Mouse (Mus musculus) spleen, adult 12 weeks (tissue): ENCODE results near the gene Mr1.
"Not testable (repeated sequence)": the region's sequence is repeated elsewhere in the genome, so short reads cannot be mapped to it uniquely, and the experiment has no call there.

Experiments
- DNase-seq: peaks from one replicate; pipeline ENCODE4 v3.0.0; 2022; ENCODE audit warnings: low spot score

Mr1 gene

DNA sequence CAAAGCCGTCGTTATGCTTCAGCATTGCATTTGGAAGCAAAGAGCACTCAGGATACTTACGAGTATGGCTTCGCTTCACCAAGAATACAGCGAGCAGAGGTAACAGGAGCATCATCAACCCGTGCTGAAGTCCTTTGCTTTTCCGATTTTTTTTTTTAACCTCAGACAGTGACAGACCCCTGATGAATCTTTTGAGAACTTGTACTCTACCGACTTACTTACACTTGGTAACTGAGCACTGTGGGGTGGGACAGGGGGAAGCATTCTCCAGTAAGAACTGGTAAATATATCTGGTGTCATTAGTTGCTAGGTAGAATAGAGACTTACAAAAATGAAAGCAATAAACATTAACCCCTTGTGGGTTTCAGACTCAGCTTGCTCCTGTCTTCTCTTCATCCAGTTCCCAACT lies at the start of gene Mr1:
TSS of gene Mr1 (minus strand) at position 243 of the 409 bp plus-strand sequence.
- peak; percentile 16 for DNase-seq

DNA sequence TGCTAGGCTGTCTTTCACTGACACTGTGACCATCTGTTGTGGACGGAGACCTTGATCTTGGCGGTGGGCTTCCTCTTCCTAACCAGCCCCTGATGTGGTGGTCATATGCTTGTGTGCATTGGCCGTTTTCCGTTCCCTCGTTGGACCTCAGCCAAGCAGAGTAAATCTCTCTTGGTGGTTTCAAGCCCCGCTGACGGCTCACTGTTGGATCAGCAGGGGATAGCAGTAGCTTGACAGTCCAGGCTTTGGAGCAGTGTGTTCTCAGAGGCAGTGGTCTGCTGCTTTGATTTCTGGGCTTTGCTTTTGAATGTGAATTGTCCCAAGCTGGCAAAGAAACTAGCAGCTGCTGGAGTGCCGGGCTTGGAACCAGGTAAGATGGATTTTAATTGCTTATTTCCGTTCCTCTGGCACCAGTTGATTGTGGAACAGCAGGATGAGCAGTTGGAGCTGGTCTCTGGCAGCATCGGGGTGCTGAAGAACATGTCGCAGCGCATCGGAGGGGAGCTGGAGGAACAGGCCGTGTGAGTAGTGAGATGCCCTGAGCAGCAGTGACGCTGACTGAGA lies 46.3 kb upstream of the Mr1 start:
- DNase-seq = no peak

DNA sequence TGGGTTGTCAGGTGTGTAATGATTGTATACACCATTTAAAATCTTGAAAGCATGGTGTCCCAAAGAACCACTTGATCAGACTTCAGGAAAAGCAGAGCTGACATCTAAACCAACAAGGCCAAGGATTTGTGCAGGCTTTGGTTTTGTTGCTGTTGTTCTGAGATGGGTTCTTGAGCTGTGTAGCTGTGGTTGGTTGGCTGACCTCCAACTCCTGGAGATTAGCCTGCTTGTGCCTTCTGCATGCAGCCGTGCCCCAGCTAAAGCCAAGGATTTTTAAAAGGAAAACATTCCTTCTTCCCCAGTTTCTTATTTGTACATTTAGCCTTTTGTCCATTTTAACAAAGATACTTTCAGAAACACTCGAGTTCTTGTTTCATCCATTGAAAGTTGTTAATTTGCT lies 45.1 kb upstream of the Mr1 start:
- DNase-seq = no peak

DNA sequence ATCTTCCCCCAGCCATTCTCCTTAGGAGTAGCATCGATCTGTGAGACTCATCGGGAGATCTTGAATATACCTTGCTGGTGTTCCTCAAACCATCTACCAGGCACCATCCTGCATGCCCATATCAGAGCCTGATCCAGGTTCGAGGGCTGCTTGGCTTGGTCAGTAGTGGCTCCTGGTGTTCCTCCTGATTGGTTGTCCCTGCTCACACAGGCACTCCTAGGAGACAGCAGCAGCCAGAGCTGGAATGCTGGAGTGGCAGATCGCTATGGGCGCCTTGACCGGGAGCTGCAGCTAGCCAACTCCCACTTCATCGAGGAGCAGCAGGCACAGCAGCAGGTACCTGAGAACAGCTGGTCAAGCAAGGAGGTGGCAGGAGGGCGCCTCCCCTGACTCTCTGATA lies 44.6 kb upstream of the Mr1 start:
- no peak for DNase-seq

DNA sequence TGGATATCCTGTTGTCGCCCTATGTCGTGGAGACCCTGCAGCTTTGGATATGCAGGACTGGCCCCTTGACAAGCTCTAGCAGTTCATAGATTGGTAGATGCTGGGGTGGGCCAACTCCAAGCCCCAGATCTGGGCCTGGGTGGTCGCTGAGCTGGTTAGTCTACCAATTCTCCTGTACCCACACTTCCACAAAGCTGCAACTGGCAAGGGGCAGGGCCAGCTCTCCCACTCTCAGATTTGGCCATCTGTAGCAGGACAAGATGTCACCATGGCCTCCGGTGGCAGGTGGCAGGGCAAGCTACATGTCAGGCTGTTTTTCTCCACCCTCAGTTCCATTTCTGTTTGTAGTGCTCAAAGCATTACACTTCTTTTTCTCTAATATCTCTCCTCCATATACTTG lies 42.0 kb upstream of the Mr1 start:
- no peak for DNase-seq

- DNase-seq = no peak
These were observed 37.6 kb upstream of the Mr1 start for GRCm38 (mm10) chr1:155184191-155184590.

GRCm38 (mm10) chr1:155178192-155178924 lies 31.7 kb upstream of the Mr1 start:
- no peak for DNase-seq

- DNase-seq = no peak
These were observed 27.8 kb upstream of the Mr1 start for GRCm38 (mm10) chr1:155174424-155174823.

DNA sequence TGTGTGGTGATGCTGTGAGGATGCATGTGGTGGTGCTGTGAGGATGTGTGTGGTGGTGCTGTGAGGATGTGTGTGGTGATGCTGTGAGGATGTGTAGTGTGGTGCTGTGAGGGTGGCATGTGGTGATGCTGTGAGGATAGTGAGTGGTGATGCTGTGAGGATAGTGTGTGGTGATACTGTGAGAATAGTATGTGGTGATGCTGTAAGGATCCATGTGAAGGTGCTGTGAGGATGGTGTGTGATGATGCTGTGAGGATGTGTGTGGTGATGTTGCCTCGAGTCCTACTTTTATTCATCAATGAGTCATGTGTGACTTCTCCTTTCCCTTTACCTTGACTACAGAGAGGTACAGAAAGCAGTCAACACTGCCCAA lies 27.0 kb upstream of the Mr1 start:
- DNase-seq = not testable (repeated sequence)

GRCm38 (mm10) chr1:155172895-155173643 lies 26.5 kb upstream of the Mr1 start:
- no peak for DNase-seq

GRCm38 (mm10) chr1:155169935-155170334 lies 23.3 kb upstream of the Mr1 start:
- no peak for DNase-seq

DNA sequence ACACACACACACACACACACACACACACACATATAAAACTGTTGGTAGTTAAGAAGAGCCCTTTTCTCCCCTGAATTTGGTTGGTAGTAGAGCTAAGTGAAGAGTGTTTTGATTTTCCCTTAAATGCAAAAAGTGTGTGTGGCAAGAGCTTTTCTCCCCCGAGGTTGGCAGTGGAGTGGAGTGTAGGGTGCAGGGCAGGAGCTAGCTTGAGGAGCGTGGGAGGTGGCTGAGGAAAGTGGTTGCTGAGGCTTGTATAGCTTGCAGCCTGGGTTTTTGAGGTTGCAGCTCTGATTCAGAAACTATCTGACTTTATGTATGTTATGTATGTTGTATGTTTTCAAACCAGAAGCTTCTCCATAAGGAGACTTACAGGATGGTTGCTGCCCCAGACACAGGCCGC lies 20.8 kb upstream of the Mr1 start:
- no peak for DNase-seq

DNA sequence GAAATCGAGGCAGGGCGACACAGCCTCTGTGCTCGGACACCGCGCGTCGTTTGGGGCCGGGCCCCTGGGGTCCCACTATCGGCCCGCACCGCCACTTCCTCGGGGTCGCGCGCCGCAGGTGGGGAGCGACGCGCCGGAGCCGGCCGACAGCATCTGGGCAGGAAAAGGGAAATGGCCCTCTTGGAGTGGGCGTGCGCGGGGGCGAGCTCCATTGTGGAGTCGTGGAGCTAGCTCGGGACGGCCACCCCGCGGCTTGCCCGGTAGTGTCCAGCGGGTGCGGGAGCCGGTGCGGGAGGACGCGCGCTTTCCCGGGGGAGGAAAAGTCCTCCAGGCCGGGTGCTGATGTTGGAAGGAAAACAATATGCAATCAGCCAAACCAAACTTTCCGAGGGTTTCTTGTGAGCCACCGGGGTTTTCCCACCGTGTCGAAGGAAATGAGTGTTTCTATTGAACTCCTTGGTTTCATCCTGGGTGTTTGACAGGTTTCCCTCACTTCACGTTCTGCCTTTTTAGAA lies 12.4 kb upstream of the Mr1 start:
- no peak for DNase-seq

GRCm38 (mm10) chr1:155158141-155158969 lies 11.7 kb upstream of the Mr1 start, which contains the start of gene Stx6:
Gene Stx6 (plus strand): TSS chr1:155158715.
- peak; percentile 97 for DNase-seq

- no peak for DNase-seq
These were observed 7.3 kb upstream of the Mr1 start for GRCm38 (mm10) chr1:155153906-155154305.

GRCm38 (mm10) chr1:155150821-155151220 lies 4.2 kb upstream of the Mr1 start:
- no peak for DNase-seq

DNA sequence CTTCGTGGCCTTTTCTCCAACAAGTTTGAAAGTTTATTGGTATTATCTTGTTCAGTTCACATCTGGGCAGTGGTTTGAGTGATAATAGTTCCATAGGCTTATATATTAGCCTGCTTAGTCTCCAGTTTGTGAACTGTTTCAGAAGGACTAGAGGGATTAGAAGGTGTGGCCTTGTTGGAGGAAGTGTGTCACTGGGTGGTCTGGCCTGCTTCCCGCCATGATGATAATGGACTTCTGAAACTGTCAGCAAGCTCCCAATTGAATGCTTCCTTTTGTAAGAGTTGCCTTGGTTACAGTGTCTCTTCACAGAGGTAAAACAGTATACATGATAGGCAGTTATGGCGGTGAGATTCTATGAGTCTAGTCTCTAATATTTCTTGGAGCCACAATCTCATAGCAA lies 2.8 kb upstream of the Mr1 start:
- no peak for DNase-seq

DNA sequence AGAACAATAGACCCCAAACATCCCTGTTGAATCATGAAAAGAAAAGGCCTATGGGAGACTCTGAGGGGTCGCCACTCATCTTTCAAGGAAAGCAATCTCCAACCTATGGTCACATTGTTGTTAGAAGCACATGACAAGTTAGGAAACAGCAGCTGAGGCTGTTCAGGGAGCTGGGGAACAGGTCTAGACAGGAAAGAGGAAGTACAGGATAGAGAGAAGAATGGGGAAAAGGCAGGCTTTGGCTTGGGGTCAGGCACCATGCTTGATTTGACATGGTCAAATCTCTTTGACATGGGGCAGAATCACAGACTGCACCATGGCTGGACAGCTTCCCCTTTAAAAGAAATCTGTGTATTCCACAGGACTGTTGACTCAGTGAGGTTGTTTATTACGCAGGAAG lies 614 bp upstream of the Mr1 start:
- DNase-seq = no peak

- no peak for DNase-seq
These were observed 994 bp downstream of the Mr1 start for GRCm38 (mm10) chr1:155145620-155146019.

DNA sequence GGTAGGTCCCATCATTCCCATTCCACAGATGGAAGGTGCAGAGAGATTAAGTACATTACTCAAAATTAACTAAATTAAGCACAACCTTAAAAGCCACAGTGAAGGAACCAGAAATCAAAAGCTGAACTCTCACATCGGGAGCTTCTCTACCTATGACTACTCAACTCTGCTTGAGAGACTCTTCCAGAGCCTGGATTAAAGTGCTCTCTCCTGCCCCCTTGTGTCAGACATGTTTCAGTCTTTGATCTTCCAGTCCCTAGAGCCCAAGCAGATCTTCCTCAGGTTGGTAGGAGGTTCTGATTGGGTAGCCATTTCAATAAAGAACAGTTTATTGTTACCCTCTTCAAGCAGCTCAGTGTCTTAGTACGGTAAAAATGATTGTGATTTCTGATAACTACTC lies 6.5 kb downstream of the Mr1 start:
- DNase-seq = peak; percentile 53

GRCm38 (mm10) chr1:155138795-155139194 lies 7.8 kb downstream of the Mr1 start:
- no peak for DNase-seq

- DNase-seq = no peak
These were observed 11.7 kb downstream of the Mr1 start for GRCm38 (mm10) chr1:155134866-155135265.
